Mouse (Mus musculus) spleen, adult 2 months (tissue): Measurements from ENCODE around the gene Igsf11.

Experiments used
- CTCF ChIP-seq: fragments of 200-500 bp; IDR thresholded peaks from 2 replicates; pipeline ENCODE4 v1.5.1; 2011; ENCODE audit warnings: mild to moderate bottlenecking, inconsistent platforms; ENCODE audit not compliant: insufficient read depth, insufficient read length, insufficient replicate concordance; ENCODE audit errors: extremely low read depth
- POLR2A ChIP-seq: fragments of 200-500 bp; IDR thresholded peaks from 2 replicates; pipeline ENCODE4 v1.6.1; 2011; ENCODE audit warnings: low read depth, low read length, inconsistent platforms

DNA sequence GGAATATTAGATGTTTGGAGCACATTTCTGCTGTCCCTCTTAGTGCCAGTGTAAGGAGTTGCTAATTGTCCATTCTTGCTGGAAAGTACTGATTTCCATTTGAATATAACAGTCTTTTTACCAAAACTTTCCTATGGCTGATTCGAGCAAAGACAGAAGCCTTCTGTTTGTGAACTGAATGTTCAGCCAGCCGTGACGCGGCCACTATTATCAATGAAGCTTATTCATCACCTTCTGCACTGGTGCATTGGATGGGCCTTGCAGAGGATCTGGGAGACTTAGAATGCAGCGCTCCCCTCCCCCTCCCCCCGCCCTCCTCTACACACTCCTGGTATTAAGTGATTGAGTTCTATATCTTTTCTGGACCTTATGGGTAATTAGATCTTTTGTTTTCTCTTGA lies 48.8 kb downstream of the Igsf11 start:
- TF ChIP-seq CTCF = no peak
- no peak for TF ChIP-seq POLR2A
